12 mouse cellular contexts compared by ENCODE assay signal in genomic region chr15:37046586-37046985, GRCm38 (mm10).
"Had no signal": no experiment of that assay in that cellular context is flagged by ENCODE, and none has a peak within 500 bp of the region (broad histone marks: within the 10 kb centered on the region; RNA-seq: fewer than 3 reads in every experiment).

No protein-coding gene starts in this region.

- H3K36me3 ChIP-seq: liver, embryonic 13.5 days had no signal

- DNase-seq: layer of hippocampus, adult 9-11 months; liver, embryonic 13.5 days; lung, adult 2 months; lung, postnatal 14 days; lung, postnatal 4 days; midbrain, embryonic 14.5 days; thymus, adult 2 months; thymus, postnatal 14 days; thymus, postnatal 4 days had no signal

- ATAC-seq: intestine, postnatal 0 days had no signal

- H3K27ac ChIP-seq: liver, embryonic 13.5 days; stomach, postnatal 0 days had no signal

- H3K4me2 ChIP-seq: liver, embryonic 13.5 days; midbrain, embryonic 11.5 days had no signal

- H3K9me3 ChIP-seq: liver, embryonic 13.5 days had no signal

- H3K27me3 ChIP-seq: liver, embryonic 13.5 days had no signal

- H3K4me3 ChIP-seq: liver, embryonic 13.5 days had no signal

- H3K9ac ChIP-seq: liver, embryonic 13.5 days had no signal
